Mouse (Mus musculus): ENCODE measurements around the gene Tmem263.

GRCm38 (mm10) chr10:85125184-85125583 lies 22.8 kb downstream of the Tmem263 start:
- TF ChIP-seq MXI1 (IDR thresholded peaks at IDR 0.05; ENCODE audit: low read depth, low read length) = no peak
- no peak for TF ChIP-seq GATA1 (IDR thresholded peaks at IDR 0.05; ENCODE audit: low read depth, low read length)
- TF ChIP-seq CTCF (IDR thresholded peaks at IDR 0.05 in 2 of 3, conservative IDR thresholded peaks at IDR 0.05 in 1 of 3; ENCODE audit: control insufficient read depth in 1 of 3, insufficient read depth in 1 of 3, low read depth in 2 of 3, low read length in 3 of 3, poor library complexity in 1 of 3, severe bottlenecking in 1 of 3) = no peak
- no peak for TF ChIP-seq MAX (IDR thresholded peaks at IDR 0.05; ENCODE audit: low read length)
